Comparison of ENCODE assay signal across 12 mouse cellular contexts in the genomic region with DNA sequence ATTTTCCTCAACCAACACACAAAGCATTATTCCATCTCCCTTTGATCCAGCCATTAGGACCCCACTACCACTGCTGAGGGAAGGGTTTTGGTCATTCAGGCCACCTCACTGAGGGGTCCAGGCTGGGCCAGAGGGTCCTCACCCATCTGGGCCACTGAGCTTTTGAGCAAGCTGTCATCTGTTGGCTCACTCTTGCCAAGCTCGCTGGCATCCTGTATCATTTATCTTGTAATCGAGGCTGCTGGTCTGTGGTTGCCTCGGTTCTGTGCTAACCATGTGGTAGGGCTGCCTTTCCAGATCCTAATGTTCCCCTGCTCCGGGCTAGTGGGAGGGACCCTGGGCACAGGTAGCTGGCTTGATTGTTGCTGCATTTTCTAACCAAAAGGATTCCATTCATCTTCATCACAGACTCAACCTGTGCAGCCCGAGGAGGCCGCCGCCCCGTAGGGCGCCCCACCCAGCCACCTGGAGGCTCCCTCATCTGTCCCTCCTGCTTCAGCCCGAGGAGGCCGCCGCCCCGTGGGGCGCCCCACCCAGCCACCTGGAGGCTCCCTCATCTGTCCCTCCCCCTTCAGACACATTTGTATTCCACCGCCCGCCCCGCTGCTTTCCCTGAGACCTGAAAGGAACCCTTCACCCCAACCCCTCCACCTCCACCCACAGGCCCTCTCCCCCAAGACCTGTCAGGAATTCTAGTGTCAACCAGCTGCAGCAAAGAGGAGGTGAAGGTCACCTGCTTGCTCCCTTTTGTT.
DNase-seq lines count a peak whose midpoint lies in the region; ATAC-seq and TF ChIP-seq lines count a peak whose summit lies in the region.
"Had no signal": no experiment of that assay in that cellular context is flagged by ENCODE, and none has a peak within 500 bp of the region (broad histone marks: within the 10 kb centered on the region; RNA-seq: fewer than 3 reads in every experiment).

No protein-coding gene starts in this region.

- H3K36me3 ChIP-seq in limb, embryonic 13.5 days: no peaks in the 10 kb centered on the region
- no peaks in the 10 kb centered on the region for H3K36me3 ChIP-seq in limb, embryonic 10.5 days
- H3K36me3 ChIP-seq in embryonic facial prominence, embryonic 15.5 days: no peaks in the 10 kb centered on the region
- no peaks in the 10 kb centered on the region for H3K36me3 ChIP-seq in intestine, embryonic 15.5 days

- H3K9me3 ChIP-seq in limb, embryonic 13.5 days: no peaks in the 10 kb centered on the region
- no peaks in the 10 kb centered on the region for H3K9me3 ChIP-seq in limb, embryonic 10.5 days (replicated peaks)
- H3K9me3 ChIP-seq in embryonic facial prominence, embryonic 15.5 days (replicated peaks): no peaks in the 10 kb centered on the region
- no peaks in the 10 kb centered on the region for H3K9me3 ChIP-seq in intestine, embryonic 15.5 days
- H3K9me3 ChIP-seq: liver, embryonic 12.5 days had no signal

- H3K27me3 ChIP-seq in limb, embryonic 13.5 days: peaks cover 25% of the 10 kb centered on the region
- H3K27me3 ChIP-seq in limb, embryonic 10.5 days (ENCODE audit: low read depth, poor library complexity, severe bottlenecking): peaks cover 36% of the 10 kb centered on the region
- 0 out of 2 replicates have a peak, but pooled peaks cover 4% of the 10 kb centered on the region for H3K27me3 ChIP-seq in embryonic facial prominence, embryonic 15.5 days
- peaks cover 3% of the 10 kb centered on the region; the same call in 1 of the 2 replicates for H3K27me3 ChIP-seq in intestine, embryonic 15.5 days (replicated peaks)

- no peak overlapping the region for H3K27ac ChIP-seq in limb, embryonic 13.5 days
- H3K27ac ChIP-seq in limb, embryonic 10.5 days: no peak overlapping the region
- no peak overlapping the region; the same call in 1 of the 2 replicates for H3K27ac ChIP-seq in embryonic facial prominence, embryonic 15.5 days (replicated peaks)
- no peak overlapping the region for H3K27ac ChIP-seq in intestine, embryonic 15.5 days
- H3K27ac ChIP-seq: liver, embryonic 12.5 days had no signal

- no peak overlapping the region for H3K9ac ChIP-seq in limb, embryonic 13.5 days
- no peak overlapping the region for H3K9ac ChIP-seq in embryonic facial prominence, embryonic 15.5 days
- H3K9ac ChIP-seq in intestine, embryonic 15.5 days: no peak overlapping the region
- H3K9ac ChIP-seq: liver, embryonic 12.5 days had no signal

- peaks cover 34% of the 10 kb centered on the region for H3K4me1 ChIP-seq in limb, embryonic 13.5 days
- peaks cover 27% of the 10 kb centered on the region for H3K4me1 ChIP-seq in limb, embryonic 10.5 days
- peaks cover 27% of the 10 kb centered on the region for H3K4me1 ChIP-seq in embryonic facial prominence, embryonic 15.5 days
- H3K4me1 ChIP-seq in intestine, embryonic 15.5 days (replicated peaks): peaks cover 17% of the 10 kb centered on the region
- H3K4me1 ChIP-seq in lung, adult 2 months (ENCODE audit: control insufficient read depth, insufficient read depth, low read length): no peaks in the 10 kb centered on the region

- no peak for TF ChIP-seq CTCF in lung, adult 2 months (IDR thresholded peaks at IDR 0.05; ENCODE audit: insufficient read depth, low read length)

- 0 out of 2 replicates have a peak overlapping the region, but pooled peaks have one; percentile 7 for H3K4me2 ChIP-seq in limb, embryonic 13.5 days (replicated peaks)
- peak overlapping the region; percentile 15; the same call in 1 of the 2 replicates for H3K4me2 ChIP-seq in embryonic facial prominence, embryonic 15.5 days (replicated peaks)
- H3K4me2 ChIP-seq in intestine, embryonic 15.5 days (replicated peaks): peak overlapping the region; percentile 11; the same call in 1 of the 2 replicates
- H3K4me2 ChIP-seq: liver, embryonic 12.5 days had no signal

- DNase-seq in limb, embryonic 10.5 days (ENCODE audit: low spot score): no peak
- DNase-seq in retina, embryonic 14.5 days (ENCODE audit: low spot score): peak; percentile 25
- no peak for DNase-seq in lung, adult 2 months
- DNase-seq in cerebellum, adult 9-11 months: no peak
- DNase-seq in right cerebral cortex, adult 2 months (ENCODE audit: low spot score in 2 of 2): no peak
- DNase-seq: cerebellum, adult 11-12 months; kidney, postnatal 10 days; spleen, adult 18-20 months had no signal

- 41% methylated on average over 17 of the region's 17 CpGs for WGBS in limb, embryonic 13.5 days
- WGBS in limb, embryonic 10.5 days: 41% methylated on average over 17 of the region's 17 CpGs
- 23% methylated on average over 17 of the region's 17 CpGs for WGBS in embryonic facial prominence, embryonic 15.5 days
- 24% methylated on average over 17 of the region's 17 CpGs for WGBS in intestine, embryonic 15.5 days
- WGBS in lung, adult 2 months: 44% methylated on average over 17 of the region's 17 CpGs

- ATAC-seq in limb, embryonic 13.5 days (ENCODE audit: low FRiP score, low read depth): no peak
- no peak for ATAC-seq in embryonic facial prominence, embryonic 15.5 days (ENCODE audit: insufficient number of reproducible peaks, low FRiP score, low TSS enrichment, low read depth)
- peak; percentile 66 for ATAC-seq in intestine, embryonic 15.5 days
- ATAC-seq: liver, embryonic 12.5 days had no signal

- TF ChIP-seq POLR2A in lung, adult 2 months (IDR thresholded peaks at IDR 0.05; ENCODE audit: borderline replicate concordance, extremely low read depth, low read depth, low read length): no peak

- H3K4me3 ChIP-seq in limb, embryonic 13.5 days: no peak overlapping the region
- H3K4me3 ChIP-seq in limb, embryonic 10.5 days: no peak overlapping the region
- no peak overlapping the region for H3K4me3 ChIP-seq in embryonic facial prominence, embryonic 15.5 days (replicated peaks)
- no peak overlapping the region for H3K4me3 ChIP-seq in intestine, embryonic 15.5 days (replicated peaks)
- no peak overlapping the region for H3K4me3 ChIP-seq in lung, adult 2 months (replicated peaks; ENCODE audit: extremely low read depth, low read depth, low read length)
- H3K4me3 ChIP-seq: liver, embryonic 12.5 days had no signal
